17 mouse cellular contexts compared by ENCODE assay signal in genomic region chr2:126495832-126496695, GRCm38 (mm10). TPM values are rescaled to one million over a fixed set of nuclear protein-coding genes. Genes with fewer than 3 reads are reported as not detected.
DNase-seq lines count a peak whose midpoint lies in the region; ATAC-seq lines count a peak whose summit lies in the region.
"Had no signal": no experiment of that assay in that cellular context is flagged by ENCODE, and none has a peak within 500 bp of the region (broad histone marks: within the 10 kb centered on the region; RNA-seq: fewer than 3 reads in every experiment).

No protein-coding gene starts in this region.

- H3K27me3 ChIP-seq in kidney, embryonic 16.5 days (ENCODE audit: insufficient read depth, low read length), result no peaks in the 10 kb centered on the region
- H3K27me3 ChIP-seq: heart, embryonic 12.5 days; hindbrain, embryonic 15.5 days; kidney, embryonic 15.5 days; stomach, embryonic 15.5 days had no signal

- peak; percentile 9 for DNase-seq in adrenal gland, postnatal 10 days
- DNase-seq in adrenal gland, adult 8-10 months, result no peak
- DNase-seq in 416B (ENCODE audit: low read depth), result peak; percentile 38
- no peak for DNase-seq in kidney, adult 9 months
- no peak for DNase-seq in cerebellum, postnatal 10 days
- DNase-seq: gastrocnemius, postnatal 14 days; lung, embryonic 14.5 days had no signal

- peak; percentile 38; the same call in 1 of the 2 replicates for ATAC-seq in common myeloid progenitor, adult 5-6 weeks (replicated peaks; ENCODE audit: low read depth, poor library complexity, severe bottlenecking)
- ATAC-seq in neutrophil, adult 5-6 weeks (ENCODE audit: extremely low read depth, insufficient number of reproducible peaks, low FRiP score, poor library complexity, severe bottlenecking), result peak; percentile 28; the same call in 1 of the 2 replicates
- no peak for ATAC-seq in kidney, embryonic 16.5 days (ENCODE audit: low FRiP score, low TSS enrichment)
- ATAC-seq: forebrain, embryonic 16.5 days had no signal

- 81% methylated on average over 14 of the region's 14 CpGs for WGBS in kidney, embryonic 16.5 days

- H3K27ac ChIP-seq in kidney, embryonic 16.5 days (ENCODE audit: low read length), result no peak overlapping the region
- H3K27ac ChIP-seq: hindbrain, embryonic 15.5 days; kidney, embryonic 15.5 days; stomach, embryonic 15.5 days had no signal

- H3K4me2 ChIP-seq in kidney, embryonic 16.5 days (replicated peaks; ENCODE audit: low read depth, low read length), result no peak overlapping the region
- H3K4me2 ChIP-seq: heart, embryonic 12.5 days; hindbrain, embryonic 15.5 days; kidney, embryonic 15.5 days; lung, embryonic 14.5 days; midbrain, embryonic 11.5 days; stomach, embryonic 15.5 days had no signal

- H3K36me3 ChIP-seq in kidney, embryonic 16.5 days (ENCODE audit: insufficient read depth, low read length), result no peaks in the 10 kb centered on the region
- H3K36me3 ChIP-seq: heart, embryonic 12.5 days; hindbrain, embryonic 15.5 days; kidney, embryonic 15.5 days; stomach, embryonic 15.5 days had no signal

- H3K4me3 ChIP-seq in kidney, embryonic 16.5 days (ENCODE audit: low read length), result no peak overlapping the region
- H3K4me3 ChIP-seq: heart, embryonic 12.5 days; hindbrain, embryonic 15.5 days; kidney, embryonic 15.5 days; stomach, embryonic 15.5 days had no signal

- H3K9ac ChIP-seq in kidney, embryonic 16.5 days (replicated peaks; ENCODE audit: low read length), result no peak overlapping the region
- H3K9ac ChIP-seq: heart, embryonic 12.5 days; hindbrain, embryonic 15.5 days; kidney, embryonic 15.5 days; lung, embryonic 14.5 days; stomach, embryonic 15.5 days had no signal

- H3K4me1 ChIP-seq in kidney, embryonic 16.5 days (ENCODE audit: insufficient read depth, low read length), result no peaks in the 10 kb centered on the region
- H3K4me1 ChIP-seq: heart, embryonic 12.5 days; hindbrain, embryonic 15.5 days; kidney, embryonic 15.5 days; stomach, embryonic 15.5 days had no signal

- H3K9me3 ChIP-seq in kidney, embryonic 16.5 days (ENCODE audit: low read length), result no peaks in the 10 kb centered on the region
- H3K9me3 ChIP-seq: heart, embryonic 12.5 days; hindbrain, embryonic 15.5 days; kidney, embryonic 15.5 days; stomach, embryonic 15.5 days had no signal

RNA-seq across cellular contexts. Expression of gene Atp8b4, which starts 4.4 kb away (rescaled TPM):
- total RNA-seq in adrenal gland, postnatal 10 days (2021), result 1 to 10 TPM in 1 of 2 experiments, under 1 TPM in 1; 0.99 to 1.5 TPM
- total RNA-seq in adrenal gland, adult 8-10 months (2022), result 1 to 10 TPM; 1.1 to 2.2 (median 1.6) TPM
- total RNA-seq in common myeloid progenitor, adult 5-6 weeks (2017), result 78.1 and 85.9 TPM in 2 replicates
- total RNA-seq in neutrophil, adult 5-6 weeks (2017), result 64.2 and 76.6 TPM in 2 replicates
- polyA plus RNA-seq in kidney, embryonic 16.5 days (2015; fragmentation: Nextera tagmentation; extraction: Ambion mirVana), result 0.18 and 0.21 TPM in 2 replicates
- polyA plus RNA-seq: cortical plate, adult 2 months; forebrain, embryonic 16.5 days had no signal

RNA-seq across cellular contexts. Expression of gene Slc27a2, which starts 56.1 kb away (rescaled TPM):
- total RNA-seq in adrenal gland, postnatal 10 days (2021), result 100 to 1,000 TPM; 127 to 261 TPM
- total RNA-seq in adrenal gland, adult 8-10 months (2022), result 10 to 100 TPM in 2 of 4 experiments, 1 to 10 TPM in 1, under 1 TPM in 1; 0.86 to 19.5 (median 7.6) TPM
- 0.55 and 0.68 TPM in 2 replicates for total RNA-seq in common myeloid progenitor, adult 5-6 weeks (2017)
- 1.4 and 2.8 TPM in 2 replicates for total RNA-seq in neutrophil, adult 5-6 weeks (2017)
- polyA plus RNA-seq in kidney, embryonic 16.5 days (2015; fragmentation: Nextera tagmentation; extraction: Ambion mirVana), result 69.6 and 80.9 TPM in 2 replicates

Comparison
In these comparisons a context has a peak if more than half of its experiments do, and no peak if none do; other contexts are left out.
1. DNase-seq: peak in adrenal gland, postnatal 10 days (single experiment) and 416B (single experiment); none in adrenal gland, adult 8-10 months (single experiment), kidney, adult 9 months (single experiment) and cerebellum, postnatal 10 days (0 of 2).
2. RNA of gene Slc27a2, which starts 56.1 kb away (total RNA-seq): 127 to 261 TPM in adrenal gland, postnatal 10 days; 0.86 to 19.5 TPM in adrenal gland, adult 8-10 months, 1.4 to 2.8 TPM in neutrophil, adult 5-6 weeks and 0.55 to 0.68 TPM in common myeloid progenitor, adult 5-6 weeks; every median in the first group is over 4 times any median in the second.
3. RNA of gene Atp8b4, which starts 4.4 kb away (total RNA-seq): 78.1 to 85.9 TPM in common myeloid progenitor, adult 5-6 weeks and 64.2 to 76.6 TPM in neutrophil, adult 5-6 weeks; 1.1 to 2.2 TPM in adrenal gland, adult 8-10 months and 0.99 to 1.5 TPM in adrenal gland, postnatal 10 days; every median in the first group is over 10 times any median in the second.